Mouse (Mus musculus): ENCODE data around the gene Spic. TPM values are rescaled to one million over a fixed set of nuclear protein-coding genes. Genes with fewer than 3 reads are reported as not detected.

Spic gene
- polyA plus RNA-seq, 1 experiment from 2014 or later, result 0.28 TPM

Other genes starting within 250 kb of the Spic start
- 0.55 and 0.59 TPM in 2 replicates for gene Sycp3, start 225.4 kb downstream of the Spic start, polyA plus RNA-seq (2015; fragmentation: Nextera tagmentation; extraction: Ambion mirVana)
- gene Chpt1, start 180.9 kb downstream of the Spic start, polyA plus RNA-seq (2015; fragmentation: Nextera tagmentation; extraction: Ambion mirVana), result 9.1 and 11.6 TPM in 2 replicates
- gene Mybpc1, start 79.9 kb downstream of the Spic start, polyA plus RNA-seq (2015; fragmentation: Nextera tagmentation; extraction: Ambion mirVana), result 3.4 and 14.1 TPM in 2 replicates
- gene Arl1, start 45.8 kb upstream of the Spic start, polyA plus RNA-seq (2015; fragmentation: Nextera tagmentation; extraction: Ambion mirVana), result 157 and 166 TPM in 2 replicates
- 7.7 and 10.4 TPM in 2 replicates for gene Utp20, start 141.8 kb upstream of the Spic start, polyA plus RNA-seq (2015; fragmentation: Nextera tagmentation; extraction: Ambion mirVana)
- gene Slc5a8, start 201.0 kb upstream of the Spic start, polyA plus RNA-seq (2015; fragmentation: Nextera tagmentation; extraction: Ambion mirVana), result 0.05 and 0.11 TPM in 2 replicates

Data from hindbrain, embryonic 16.5 days (tissue).